Mouse (Mus musculus): ENCODE measurements around the gene Med13l.

The Med13l gene

DNA sequence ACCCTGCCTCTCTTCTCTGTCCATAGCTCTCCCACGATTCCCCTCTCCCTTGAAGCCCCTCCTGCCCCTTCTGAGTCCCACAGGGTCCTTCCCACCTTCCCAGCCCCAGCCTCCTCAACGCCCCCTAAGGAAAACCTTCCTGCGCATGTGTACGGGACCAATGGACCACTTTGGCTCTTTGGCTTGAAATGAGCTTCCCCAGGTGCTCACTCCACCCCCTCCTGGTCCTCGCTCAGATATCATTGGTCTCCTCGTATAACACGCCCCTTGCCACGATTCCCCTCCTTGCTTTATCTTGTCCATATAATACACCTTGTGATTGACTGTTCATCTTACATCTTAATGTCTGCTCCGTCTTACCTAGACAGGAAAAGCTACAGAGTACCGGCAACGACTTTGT, 237.3 kb downstream of the Med13l start:
- DNase-seq (ENCODE audit: low spot score) = no peak

DNA sequence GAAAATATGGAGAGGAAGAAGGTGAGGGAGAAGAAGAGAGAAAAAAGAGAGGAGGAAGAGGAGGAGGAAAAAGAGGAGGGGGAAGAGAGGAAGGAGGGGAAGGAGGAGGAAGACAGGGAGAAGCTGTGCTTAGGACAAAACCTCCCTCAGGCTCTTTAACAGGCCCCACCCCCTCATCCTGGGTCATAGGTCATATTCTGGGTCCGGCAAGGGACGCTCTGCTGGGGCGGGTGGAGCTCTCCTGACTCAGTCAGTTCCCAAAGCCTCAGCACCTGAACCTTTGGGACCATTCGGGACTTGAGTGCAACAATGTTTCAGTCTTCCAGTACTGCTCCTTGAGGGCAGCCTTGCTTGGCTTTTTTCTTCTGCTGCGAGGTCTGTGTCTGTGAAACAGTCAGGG, 241.1 kb downstream of the Med13l start:
- no peak for DNase-seq (ENCODE audit: low spot score)

DNA sequence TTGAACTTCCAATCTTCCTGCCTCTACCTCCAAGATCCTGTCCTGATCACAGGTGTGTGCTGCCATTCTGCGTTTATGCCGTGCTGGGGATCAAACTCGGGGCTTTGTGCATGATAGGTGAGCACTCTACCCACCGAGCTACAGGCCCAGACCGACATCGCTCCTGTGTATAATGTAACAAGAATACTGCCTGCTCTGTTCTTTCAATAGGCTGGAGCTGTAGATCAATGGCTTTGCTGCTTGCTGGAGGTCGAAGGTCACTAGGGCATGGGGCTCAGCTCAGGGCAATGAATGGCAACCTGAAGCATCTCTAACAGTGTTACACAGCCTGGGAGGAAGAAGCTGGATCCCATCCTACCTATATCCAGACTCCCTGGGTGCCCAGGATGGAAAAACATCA, 241.6 kb downstream of the Med13l start:
- no peak for DNase-seq (ENCODE audit: low spot score)

DNA sequence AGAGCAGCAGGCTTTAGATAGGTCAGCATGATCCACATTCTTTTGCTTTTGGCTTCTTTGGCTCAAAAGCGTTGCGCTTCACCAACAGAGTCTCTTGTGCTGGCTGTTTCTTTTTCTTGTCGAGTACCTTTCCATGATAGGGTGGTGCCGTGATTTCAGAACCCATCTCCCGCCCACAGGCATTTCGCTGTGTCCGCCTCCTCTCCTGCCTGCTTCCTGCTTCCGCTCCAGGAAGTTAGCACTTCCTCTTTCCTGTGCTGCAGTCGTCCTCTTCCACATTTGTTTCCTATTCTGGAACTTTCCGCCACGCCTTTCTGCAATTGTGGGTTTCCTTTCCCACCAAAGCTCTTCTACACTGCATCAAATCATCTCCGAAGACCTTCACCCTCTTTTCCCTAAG, 248.5 kb downstream of the Med13l start:
- no peak for DNase-seq (ENCODE audit: low spot score)

DNA sequence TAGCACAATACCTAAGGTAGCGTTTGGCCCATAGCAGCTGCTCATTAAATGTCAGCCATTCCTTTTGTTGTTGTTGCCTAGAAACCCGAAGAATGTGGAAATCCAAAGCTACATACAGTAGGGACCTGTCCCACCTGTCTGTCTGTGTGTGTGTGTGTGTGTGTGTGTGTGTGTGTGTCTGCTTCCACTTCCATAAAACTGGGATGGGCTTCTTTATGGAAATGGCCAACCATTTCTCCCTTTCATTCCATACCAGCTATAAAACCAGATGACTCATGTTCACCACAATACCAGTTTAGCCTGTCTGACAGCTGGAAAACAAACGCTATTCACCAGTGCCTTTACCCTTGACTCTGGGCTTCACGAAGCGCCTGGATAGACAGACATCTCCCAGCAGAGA, 249.1 kb downstream of the Med13l start:
- DNase-seq (ENCODE audit: low spot score) = no peak

DNA sequence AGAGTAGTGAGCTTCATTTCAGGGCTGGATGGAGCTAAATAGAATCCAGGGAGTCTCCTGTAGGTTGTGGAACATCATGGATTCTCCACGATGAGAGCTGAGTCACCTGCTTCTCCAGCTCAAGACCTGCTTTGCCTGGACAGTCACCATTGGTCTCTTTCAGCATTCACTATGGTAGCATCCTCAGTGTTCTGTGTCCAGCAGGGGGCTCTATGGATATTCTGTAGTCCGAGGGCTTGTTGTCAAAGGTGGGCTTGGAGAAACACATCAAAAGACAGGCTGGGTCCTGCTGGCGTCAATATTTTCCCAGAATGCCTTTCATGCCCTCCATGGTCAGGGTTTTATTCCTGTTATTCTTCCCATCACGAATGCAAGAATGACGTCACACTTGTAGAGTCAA, 251.2 kb downstream of the Med13l start:
- DNase-seq (ENCODE audit: low spot score) = no peak

DNA sequence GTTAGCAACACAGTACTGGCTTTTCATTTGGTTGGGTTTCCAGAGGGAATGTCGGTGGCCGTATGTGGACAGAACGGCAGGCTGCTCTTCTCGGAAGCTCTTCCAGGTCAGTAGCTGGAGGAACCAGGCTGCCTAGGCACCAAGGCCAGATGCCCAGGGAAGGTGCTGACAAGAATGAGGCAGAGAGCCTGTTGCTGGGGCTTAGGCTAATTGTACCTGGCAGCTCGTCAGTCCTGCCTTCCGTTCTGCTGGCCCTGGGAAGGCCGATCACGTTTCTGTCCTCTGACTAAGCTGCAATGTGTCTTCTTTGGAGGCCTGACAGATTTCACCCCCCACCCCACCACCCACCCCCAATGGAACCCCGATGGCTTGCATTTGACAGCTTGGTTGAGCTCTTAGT, 251.9 kb downstream of the Med13l start:
- DNase-seq (ENCODE audit: low spot score) = peak; percentile 16

DNA sequence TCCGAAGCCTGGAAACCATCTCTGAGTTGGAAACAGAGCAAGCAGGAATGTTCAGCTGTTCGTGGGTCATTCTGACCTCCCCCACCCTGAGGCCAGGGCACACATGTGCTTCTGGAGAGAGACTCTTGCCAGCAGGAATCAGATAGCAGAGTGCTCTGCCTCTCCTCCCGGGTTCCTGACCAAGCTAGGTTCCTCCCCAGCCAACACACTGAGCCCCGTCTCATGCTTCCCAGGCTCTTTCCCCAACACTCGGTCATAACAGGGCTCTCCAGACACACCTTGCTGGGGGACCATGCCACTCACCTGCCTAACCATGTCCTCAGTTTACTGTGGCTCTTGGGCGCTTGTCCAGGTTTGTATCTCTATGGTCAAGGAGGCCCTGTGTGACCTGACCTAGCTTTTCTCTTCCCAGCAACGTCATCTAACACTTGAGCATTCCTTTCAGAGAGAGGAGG, 252.5 kb downstream of the Med13l start:
- peak; percentile 73 for DNase-seq (ENCODE audit: low spot score)

DNA sequence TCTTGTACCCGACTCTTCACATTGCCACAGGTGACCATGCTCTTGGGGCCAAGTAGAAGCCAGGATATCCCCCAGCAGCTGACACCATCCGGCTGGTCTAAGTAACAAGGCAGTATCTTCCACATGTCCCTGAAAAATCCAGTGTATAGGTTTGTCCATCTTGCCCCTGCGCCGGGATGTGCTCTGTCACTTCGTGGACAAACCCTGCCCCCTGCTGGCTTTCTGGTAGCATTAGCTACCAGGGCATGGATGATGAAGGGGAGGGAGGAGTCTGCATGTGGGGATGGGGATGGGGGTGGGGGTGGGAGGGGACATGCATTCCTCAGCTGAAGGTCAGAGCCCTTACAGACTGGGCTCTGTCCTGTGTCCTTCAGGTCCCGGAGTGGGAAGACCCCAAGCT, 253.6 kb downstream of the Med13l start:
- peak; percentile 44 for DNase-seq (ENCODE audit: low spot score)

Measured in ovary, adult 18-20 months (tissue).